Mouse (Mus musculus): ENCODE data around the gene Wipf3. TPM values are rescaled to one million over a fixed set of nuclear protein-coding genes. Genes with fewer than 3 reads are reported as not detected.
A peak's percentile ranks its signal among the peaks of the same experiment; 100 is the strongest.

Wipf3 gene
- total and polyA plus RNA-seq, 3 experiments: 0.64 to 1.3 (median 1.2) TPM

GRCm38 (mm10) chr6:54531048-54531481 lies 101.7 kb downstream of the Wipf3 start:
- Histone ChIP-seq H3K79me2 (replicated peaks; ENCODE audit: control insufficient read depth, extremely low read depth, insufficient read depth, poor library complexity, severe bottlenecking) (no peaks in the 10 kb centered on the region), H3K27ac (ENCODE audit: insufficient read depth, low read depth) (no peak overlapping the region), H3K27me3 (replicated peaks) (no peaks in the 10 kb centered on the region), H3K4me3 (replicated peaks in 1 of 3; ENCODE audit: low read depth in 2 of 3, low read length in 2 of 3, poor library complexity in 1 of 3) (no peak overlapping the region), H3K4me2 (ENCODE audit: insufficient read depth, low read depth, poor library complexity, severe bottlenecking) (no peak overlapping the region), H3K9ac (ENCODE audit: insufficient read depth, low read depth) (no peak overlapping the region), H3K4me1 (ENCODE audit: control insufficient read depth in 1 of 2, insufficient read depth in 2 of 2) (peaks cover 22 to 41% of the 10 kb centered on the region in 2 experiments), H3K36me3 (replicated peaks in 1 of 2; ENCODE audit: control insufficient read depth in 1 of 2, insufficient read depth in 1 of 2, low read length in 1 of 2) (no peaks in the 10 kb centered on the region), H3K9me3 (replicated peaks; ENCODE audit: low read length) (no peaks in the 10 kb centered on the region)
- dilution Hi-C loops (cut with MboI; ENCODE audit: extremely low pct_ligation_motif_present, extremely low pct_unique_long_range_greater_than_20kb, low sequenced_read_pairs): no loop called here
- TF ChIP-seq IRF4 (IDR thresholded peaks at IDR 0.05; ENCODE audit: low read depth, low read length) (no peak), BHLHE40 (IDR thresholded peaks at IDR 0.05; ENCODE audit: low read depth, low read length) (no peak), ZKSCAN1 (IDR thresholded peaks at IDR 0.05; ENCODE audit: borderline replicate concordance, low read depth, low read length) (no peak), MYC (IDR thresholded peaks at IDR 0.05; ENCODE audit: low read depth, low read length) (no peak), ZNF384 (IDR thresholded peaks at IDR 0.05; ENCODE audit: low read depth, low read length) (no peak), NRF1 (IDR thresholded peaks at IDR 0.05; ENCODE audit: low read depth, low read length) (no peak), SIN3A (IDR thresholded peaks at IDR 0.05; ENCODE audit: low read length) (no peak), ZC3H11A (IDR thresholded peaks at IDR 0.05; ENCODE audit: low read depth, low read length) (no peak), USF2 (conservative IDR thresholded peaks at IDR 0.05; ENCODE audit: low read depth, low read length) (no peak), MAFK (IDR thresholded peaks at IDR 0.05; ENCODE audit: insufficient replicate concordance, low read length) (no peak), ZMIZ1 (IDR thresholded peaks at IDR 0.05; ENCODE audit: low read depth, low read length) (no peak), POLR2AphosphoS2 (IDR thresholded peaks at IDR 0.05; ENCODE audit: low read depth, low read length) (no peak), POLR2A (IDR thresholded peaks at IDR 0.05; ENCODE audit: low read depth, low read length) (no peak), SMC3 (IDR thresholded peaks at IDR 0.05; ENCODE audit: low read depth, low read length) (no peak)
- in situ Hi-C loops (cut with MboI; ENCODE audit: low pct_ligation_motif_present, low pct_unique_long_range_greater_than_20kb, low sequenced_read_pairs): no loop called here
- no peak for DNase-seq (ENCODE audit: extremely low read depth)

- TF ChIP-seq RAD21 (IDR thresholded peaks at IDR 0.05; ENCODE audit: low read depth, low read length) (no peak), ELF1 (IDR thresholded peaks at IDR 0.05; ENCODE audit: low read depth, low read length) (no peak), NELFE (IDR thresholded peaks at IDR 0.05; ENCODE audit: low read depth, low read length) (no peak), ZNF384 (IDR thresholded peaks at IDR 0.05; ENCODE audit: low read depth, low read length) (no peak), PAX5 (IDR thresholded peaks at IDR 0.05; ENCODE audit: low read length) (no peak), SIN3A (IDR thresholded peaks at IDR 0.05; ENCODE audit: low read length) (no peak), GABPA (IDR thresholded peaks at IDR 0.05; ENCODE audit: insufficient replicate concordance, low read depth, low read length) (no peak), TCF12 (IDR thresholded peaks at IDR 0.05; ENCODE audit: low read depth, low read length) (no peak), ZKSCAN1 (IDR thresholded peaks at IDR 0.05; ENCODE audit: borderline replicate concordance, low read depth, low read length) (no peak)
- Histone ChIP-seq H3K9ac (ENCODE audit: insufficient read depth, low read depth) (no peak overlapping the region), H3K36me3 (replicated peaks in 1 of 2; ENCODE audit: control insufficient read depth in 1 of 2, insufficient read depth in 1 of 2, low read length in 1 of 2) (no peaks in the 10 kb centered on the region), H3K9me3 (replicated peaks; ENCODE audit: low read length) (no peaks in the 10 kb centered on the region), H3K4me1 (ENCODE audit: control insufficient read depth in 1 of 2, insufficient read depth in 2 of 2) (peaks cover 26 to 65% of the 10 kb centered on the region in 2 experiments), H3K4me3 (replicated peaks in 1 of 3; ENCODE audit: low read depth in 2 of 3, low read length in 2 of 3, poor library complexity in 1 of 3) (no peak overlapping the region), H3K27ac (ENCODE audit: insufficient read depth, low read depth) (no peak overlapping the region), H3K79me2 (replicated peaks; ENCODE audit: control insufficient read depth, extremely low read depth, insufficient read depth, poor library complexity, severe bottlenecking) (no peaks in the 10 kb centered on the region), H3K27me3 (replicated peaks) (no peaks in the 10 kb centered on the region), H3K4me2 (ENCODE audit: insufficient read depth, low read depth, poor library complexity, severe bottlenecking) (0 out of 2 replicates have a peak overlapping the region, but pooled peaks have one; percentile 14)
- no peak for DNase-seq (ENCODE audit: extremely low read depth)
- dilution Hi-C loops (cut with MboI; ENCODE audit: extremely low pct_ligation_motif_present, extremely low pct_unique_long_range_greater_than_20kb, low sequenced_read_pairs) (no loop called here), in situ Hi-C loops (cut with MboI; ENCODE audit: low pct_ligation_motif_present, low pct_unique_long_range_greater_than_20kb, low sequenced_read_pairs) (no loop called here)
Observed at GRCm38 (mm10) chr6:54535485-54535884, 106.1 kb downstream of the Wipf3 start.
